Mouse (Mus musculus) monocyte, adult 5-6 weeks (primary cell): ENCODE measurements around the gene Ntng2. TPM values are rescaled to one million over a fixed set of nuclear protein-coding genes. Genes with fewer than 3 reads are reported as not detected.

Experiments used
- ATAC-seq: fragments of 153-309, 156-312 bp; replicated peaks from 2 replicates; pipeline ENCODE4 v1.8.0; 2017; ENCODE audit warnings: mild to moderate bottlenecking; ENCODE audit not compliant: low TSS enrichment, insufficient number of reproducible peaks, severe bottlenecking, poor library complexity, low FRiP score
- total RNA-seq: library from RNA; stranded (forward); fragments of 200-1000, 200-491, 200-594 nt; gene quantifications from 3 replicates; pipeline ENCODE4 v1.2.3, GENCODE M21; 2017

Gene Ntng2
- total RNA-seq, 1 experiment from 2014 or later: 7.5 TPM

DNA sequence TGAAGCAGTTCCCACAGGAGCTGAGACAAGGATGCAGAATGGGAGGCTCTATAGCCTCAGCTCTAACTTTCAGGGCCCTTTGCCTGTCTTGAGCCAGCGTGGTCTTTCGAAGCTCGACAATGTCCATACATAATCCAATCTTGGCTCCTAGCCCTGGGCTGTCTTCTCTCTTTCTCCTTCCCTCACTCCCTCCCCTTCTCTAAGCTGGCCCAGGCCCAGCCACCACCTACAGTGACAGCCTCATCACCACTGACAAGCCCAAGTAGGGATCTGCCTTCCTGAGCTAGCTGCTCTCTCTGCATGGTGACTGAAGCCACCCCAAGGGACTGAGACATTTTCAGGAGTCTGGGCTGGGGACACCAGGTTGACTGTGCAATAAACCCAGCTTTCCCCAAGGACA is 6.5 kb downstream of the Ntng2 start:
- ATAC-seq: no peak

DNA sequence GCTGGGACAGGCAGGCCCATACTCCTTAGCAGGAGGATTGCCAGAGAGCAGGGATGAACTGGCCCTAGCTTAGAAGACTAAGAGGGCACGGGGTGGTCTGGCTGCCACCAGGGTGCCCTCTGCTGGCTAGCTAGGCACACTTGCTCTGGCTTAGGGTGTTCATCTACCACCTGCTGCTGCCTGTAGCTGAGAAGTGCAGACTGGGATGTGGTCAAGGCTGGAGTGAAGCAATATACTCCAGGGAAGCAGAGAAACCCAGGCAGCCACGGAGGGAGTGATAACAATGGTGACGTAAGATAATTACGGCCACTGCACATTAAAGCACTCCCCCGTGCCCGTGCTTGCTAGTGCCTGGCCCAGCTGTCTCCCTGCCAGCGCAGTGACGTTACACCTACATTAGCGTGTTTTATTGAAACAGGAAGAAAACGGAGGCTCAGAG is 7.4 kb downstream of the Ntng2 start:
- ATAC-seq: peak; percentile 67

DNA sequence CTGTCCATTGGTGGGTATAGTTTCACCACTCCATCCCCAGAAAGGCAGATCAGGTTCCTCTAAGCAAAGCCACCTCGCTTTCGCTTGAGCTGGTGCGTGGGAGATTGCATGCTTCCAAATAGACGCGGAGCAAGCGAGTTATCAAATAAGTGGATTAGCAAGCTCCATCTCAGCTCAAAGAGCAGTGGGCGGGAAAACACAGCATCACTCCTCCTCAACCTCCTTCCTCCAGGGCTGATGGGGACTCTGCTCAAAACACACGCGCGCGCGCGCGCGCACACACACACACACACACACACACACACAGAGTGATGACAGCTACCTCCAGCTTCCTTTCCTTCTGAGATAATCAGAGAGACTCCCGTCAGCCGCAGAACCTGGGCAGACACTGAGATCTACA is 13.5 kb downstream of the Ntng2 start:
- no peak for ATAC-seq

DNA sequence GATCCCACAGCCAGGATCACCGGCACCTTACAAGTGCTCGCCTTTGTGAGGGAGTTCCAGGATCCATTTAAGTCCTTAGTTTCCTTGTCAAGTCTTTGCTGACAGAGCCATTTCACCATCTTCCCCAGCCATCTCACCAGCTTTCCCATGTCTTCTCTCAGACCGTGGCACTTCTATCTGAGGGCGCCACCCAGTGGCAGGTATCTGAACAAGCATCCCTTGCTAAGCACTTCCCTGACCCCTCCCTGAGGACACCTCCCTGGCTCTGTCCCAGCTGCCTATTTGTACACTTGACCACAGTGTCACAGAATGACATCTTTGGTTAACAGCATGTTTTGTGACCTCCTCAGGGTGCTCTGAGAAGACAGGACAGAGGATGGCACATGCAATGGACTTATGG is 15.2 kb downstream of the Ntng2 start:
- peak; percentile 81 for ATAC-seq

DNA sequence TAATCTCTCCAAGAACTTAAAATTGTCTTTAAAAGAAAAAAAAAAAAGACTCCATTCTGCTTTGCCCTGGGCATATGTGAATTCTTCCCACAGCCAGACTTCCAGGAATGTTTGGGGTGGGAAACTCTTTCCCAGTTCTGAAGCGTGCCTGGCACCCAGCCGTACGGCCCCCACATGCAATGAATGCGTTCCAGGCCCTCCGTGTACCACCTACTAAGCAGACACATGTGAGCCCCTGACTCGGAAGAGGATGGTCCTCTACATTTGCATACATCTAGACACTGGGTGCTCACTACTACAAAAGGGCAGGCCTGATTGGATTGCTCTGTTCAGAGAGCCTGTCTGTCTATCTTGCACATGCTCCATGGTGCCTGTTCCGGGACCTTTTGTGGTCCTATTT is 17.0 kb downstream of the Ntng2 start:
- ATAC-seq: no peak

DNA sequence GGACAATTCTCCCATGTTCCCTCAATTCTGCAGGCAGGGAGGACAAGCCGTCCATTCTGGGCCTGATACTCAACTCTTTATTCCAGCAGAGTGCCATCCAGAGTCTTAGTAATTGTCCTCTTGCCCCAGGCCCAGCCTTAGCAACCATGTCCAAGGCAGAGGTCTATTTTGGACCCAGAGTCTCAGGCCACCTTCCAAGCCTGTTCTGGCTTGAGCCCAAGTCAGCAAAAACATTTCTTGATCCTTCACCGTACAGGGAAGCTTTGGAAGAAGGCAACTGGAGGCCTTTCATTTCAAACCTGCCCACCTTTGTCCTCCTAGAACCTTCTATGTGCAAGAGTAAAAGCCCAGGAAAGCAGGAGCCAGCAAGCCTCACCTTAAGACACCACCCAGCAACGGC is 17.8 kb downstream of the Ntng2 start:
- ATAC-seq: no peak

DNA sequence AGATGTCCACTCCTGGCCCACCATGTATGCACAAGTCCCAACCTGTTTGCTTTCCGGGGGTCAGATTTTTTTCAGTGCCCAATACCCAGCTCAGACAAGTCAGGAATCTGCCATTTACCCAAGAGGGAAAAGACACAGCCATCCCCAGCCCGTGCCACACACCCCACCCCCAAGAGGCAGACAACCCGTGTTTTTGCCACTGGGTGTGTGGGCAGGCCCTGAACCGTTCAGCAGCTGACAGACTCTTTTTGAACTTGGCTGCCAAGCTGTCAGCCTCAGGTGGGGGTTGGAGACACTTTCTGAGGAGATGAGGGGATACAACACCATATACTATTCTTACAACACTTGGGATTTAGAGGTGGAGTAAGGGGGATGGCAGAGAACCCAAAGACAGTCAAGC is 18.8 kb downstream of the Ntng2 start:
- no peak for ATAC-seq

DNA sequence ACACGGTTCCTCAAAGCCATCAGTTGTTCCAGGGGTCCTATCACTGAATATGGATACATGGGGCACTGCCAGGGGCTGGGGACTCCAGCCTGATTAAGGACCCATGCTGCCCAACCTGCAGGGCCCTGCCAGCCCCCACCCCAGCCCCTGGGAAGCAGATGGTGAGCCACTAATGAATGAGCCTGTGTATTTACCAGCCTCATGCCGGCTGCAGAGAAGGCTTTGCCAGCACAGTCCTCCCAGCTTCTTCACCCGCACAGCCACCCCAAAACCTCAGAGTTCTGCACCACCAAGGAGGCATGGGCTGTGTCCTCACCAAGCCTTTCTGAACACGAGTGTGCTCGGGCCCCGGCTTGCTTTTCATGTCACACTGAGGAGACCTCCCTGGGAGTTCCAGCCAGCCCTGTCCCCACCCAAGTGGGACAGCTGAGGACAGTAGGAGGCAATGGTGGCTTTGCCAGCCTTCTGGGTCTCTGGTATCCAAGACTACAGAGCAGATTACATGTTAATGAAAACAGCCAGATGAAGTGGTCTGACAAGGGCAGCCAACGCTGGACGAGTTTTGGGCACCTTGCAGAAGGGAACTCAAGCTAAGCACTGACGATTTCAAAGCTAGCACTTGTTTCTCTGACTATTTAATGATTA is 22.5 kb downstream of the Ntng2 start:
- no peak for ATAC-seq

DNA sequence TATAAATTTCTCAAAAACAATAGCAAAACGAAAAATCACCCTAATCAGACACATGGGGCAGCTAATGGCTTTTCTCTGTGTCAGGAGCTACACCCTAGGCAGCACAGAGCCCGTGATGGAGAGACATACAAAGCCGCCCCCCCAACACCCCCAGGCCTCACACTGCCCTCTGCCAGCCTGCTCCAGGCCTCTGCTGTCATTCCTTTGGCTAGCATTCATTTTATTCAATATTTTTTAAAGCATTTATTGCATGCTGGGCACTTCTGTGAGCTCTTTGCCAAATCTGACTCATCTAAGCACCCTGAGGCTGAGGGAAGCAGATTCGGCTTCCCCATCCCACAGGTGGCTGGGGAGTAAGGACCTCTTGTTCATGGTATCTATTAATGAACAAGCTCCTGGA is 26.1 kb downstream of the Ntng2 start:
- ATAC-seq: no peak

DNA sequence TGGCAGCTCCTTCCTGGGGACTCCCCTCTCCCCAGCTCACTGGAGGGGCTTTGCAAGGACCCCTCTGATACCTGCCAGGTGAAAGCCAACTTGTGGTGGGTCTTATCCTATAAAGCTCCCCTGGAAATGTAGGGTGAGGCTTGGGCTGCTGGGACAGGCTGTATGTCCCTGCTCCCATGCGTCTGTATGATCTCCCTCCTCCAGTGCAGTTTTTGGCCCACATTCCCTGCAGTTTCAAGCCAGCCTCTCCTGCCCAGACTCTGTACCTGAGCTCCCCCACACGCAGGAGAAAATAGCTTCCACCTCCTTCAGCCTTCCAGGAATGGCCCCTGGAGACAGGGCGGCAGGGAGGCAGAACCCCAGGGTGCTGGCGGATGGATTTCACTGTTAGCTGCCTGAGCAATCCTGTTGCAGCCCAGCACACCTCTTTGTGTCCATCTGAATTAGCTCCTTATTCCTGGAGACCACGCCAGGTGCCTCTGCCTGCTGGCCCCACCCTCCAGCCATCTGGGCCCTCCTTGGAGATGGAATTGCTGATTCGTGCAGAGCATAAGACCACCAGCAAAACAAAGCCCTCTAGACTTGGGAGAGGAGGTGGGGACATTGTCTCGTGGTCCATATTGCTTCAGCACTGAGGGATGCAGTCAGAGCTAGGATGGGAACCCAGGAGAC is 29.1 kb downstream of the Ntng2 start:
- no peak for ATAC-seq

DNA sequence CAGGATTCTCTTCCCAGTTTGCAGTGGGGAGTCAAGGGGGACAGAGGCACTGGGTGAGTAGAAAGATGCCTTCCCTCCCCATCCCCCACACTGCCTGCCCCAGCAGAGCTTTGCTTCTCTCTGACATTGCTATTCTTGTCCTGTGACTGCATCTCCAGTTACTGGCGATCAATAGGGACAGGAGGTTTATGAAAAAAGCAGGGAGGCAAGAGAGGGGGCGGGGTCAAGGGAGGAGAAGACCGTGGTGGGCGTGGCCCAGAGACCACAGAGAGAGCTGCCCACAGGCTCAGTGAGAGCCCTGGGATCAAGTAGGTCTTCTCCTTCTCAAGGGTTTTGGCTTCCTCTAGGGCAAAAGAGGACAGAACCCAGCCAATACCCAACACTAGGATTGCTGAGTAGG is 30.5 kb downstream of the Ntng2 start:
- 0 out of 2 replicates have a peak, but pooled peaks have one; percentile 7 for ATAC-seq

DNA sequence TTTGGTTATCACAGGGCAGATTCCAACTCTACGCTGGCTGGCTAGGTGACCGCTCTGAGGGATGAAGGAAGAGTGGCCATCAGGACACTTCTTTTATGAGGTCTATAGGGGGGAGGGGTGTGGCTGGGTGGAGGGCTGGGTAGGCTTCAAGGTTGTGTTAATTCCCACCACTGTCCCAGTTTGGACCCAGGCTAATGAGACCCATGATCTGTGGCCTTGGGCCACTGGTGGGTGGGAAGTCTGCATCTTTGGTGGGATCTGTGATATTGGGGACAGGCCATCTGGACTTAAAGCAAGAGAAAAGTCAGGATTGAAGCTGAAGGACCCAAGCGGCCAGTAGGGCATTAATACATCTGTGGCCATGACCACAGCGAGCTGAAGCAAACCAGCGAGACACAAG is 34.0 kb downstream of the Ntng2 start:
- no peak for ATAC-seq

DNA sequence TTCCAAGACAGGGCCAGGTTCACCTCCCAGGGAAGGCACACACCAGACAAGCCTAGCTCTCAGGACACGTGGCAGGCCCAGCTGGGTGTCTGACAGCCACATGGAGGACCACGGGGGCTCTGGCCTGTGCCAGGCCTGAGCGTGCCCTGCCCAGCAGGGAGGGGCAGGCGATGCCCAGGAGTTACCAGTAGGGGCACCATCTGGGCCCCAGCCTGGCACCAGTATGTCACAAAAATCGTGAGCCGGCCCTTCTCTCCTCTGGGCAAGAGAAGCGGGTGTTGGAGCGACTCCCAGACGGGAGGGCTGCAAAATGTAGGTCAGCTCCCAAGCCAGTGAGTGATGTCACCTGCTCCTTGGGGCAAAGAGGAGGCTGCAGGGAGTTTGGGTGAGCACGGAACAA is 34.9 kb downstream of the Ntng2 start:
- ATAC-seq: no peak

DNA sequence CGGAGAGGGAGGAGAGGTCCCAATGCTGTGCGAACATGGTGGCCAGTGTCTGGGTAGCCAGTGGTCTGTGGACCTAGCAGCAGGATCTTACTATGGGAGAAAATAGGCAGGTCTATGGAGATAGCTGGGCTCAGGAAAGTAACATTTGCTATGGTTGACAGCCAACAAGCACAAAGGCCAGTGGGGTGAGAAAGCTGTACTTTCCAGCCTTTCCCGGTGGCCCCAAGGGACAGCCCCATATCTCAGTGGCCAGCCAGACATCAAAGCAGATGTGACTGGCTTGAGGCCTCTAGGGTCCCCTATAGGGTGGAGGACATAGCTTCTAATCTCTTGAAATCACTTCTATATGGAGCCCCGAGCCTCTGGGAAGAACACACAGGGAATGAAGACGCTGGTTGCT is 35.8 kb downstream of the Ntng2 start:
- no peak for ATAC-seq

DNA sequence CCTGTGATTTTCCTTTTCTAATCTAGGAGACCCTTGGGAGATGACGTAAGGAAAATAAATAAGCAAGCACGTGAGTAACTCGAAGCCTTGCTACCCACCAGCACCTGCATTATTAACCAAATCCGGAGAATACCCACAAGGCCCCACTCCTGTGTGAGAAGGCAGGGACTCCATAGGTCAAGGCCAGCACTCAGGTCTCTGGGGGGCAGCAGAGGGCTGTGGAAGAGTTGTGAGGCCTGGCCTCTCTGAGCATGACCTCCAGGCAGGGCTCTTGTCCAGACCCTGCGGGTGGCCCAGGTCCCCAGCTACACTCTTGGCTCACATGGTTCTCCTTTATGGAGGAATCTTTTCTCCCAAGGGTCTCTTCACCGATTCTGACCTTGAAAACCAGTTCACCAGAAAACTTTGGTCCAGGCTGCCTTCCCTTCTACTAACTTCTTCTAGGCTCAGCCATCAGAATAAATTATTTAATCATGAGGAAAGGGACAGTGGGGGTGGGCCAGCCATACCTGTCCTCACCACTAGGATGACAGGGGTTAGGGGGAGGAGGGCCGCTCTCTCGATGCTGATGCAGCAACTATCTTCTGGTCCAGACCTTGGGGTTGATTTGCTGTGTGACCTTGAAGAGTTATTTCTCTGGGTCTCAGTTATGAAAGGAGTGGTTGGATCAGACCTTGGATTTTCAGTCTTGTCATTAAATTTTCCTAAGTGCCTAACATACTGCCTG is 36.4 kb downstream of the Ntng2 start:
- no peak for ATAC-seq

DNA sequence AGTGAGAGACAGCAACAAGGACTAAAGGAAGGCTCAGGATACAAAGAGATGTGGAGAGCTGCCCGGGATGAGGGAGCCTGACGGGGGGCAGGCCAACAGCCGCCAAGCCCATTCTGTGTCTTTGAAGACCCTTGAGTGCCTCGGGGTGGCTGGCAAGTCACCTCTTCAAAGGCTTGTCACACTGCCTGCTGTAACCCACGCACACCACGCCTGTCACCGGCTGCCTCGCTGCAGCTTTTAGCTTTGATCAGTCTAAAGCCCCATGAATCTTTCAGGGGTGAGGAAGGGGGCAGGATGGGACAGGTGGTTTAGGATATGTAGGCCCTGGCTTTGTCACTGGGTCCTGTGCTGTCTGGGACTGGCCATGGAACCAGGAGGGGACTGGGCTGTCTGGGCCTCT is 46.6 kb downstream of the Ntng2 start:
- ATAC-seq: no peak

DNA sequence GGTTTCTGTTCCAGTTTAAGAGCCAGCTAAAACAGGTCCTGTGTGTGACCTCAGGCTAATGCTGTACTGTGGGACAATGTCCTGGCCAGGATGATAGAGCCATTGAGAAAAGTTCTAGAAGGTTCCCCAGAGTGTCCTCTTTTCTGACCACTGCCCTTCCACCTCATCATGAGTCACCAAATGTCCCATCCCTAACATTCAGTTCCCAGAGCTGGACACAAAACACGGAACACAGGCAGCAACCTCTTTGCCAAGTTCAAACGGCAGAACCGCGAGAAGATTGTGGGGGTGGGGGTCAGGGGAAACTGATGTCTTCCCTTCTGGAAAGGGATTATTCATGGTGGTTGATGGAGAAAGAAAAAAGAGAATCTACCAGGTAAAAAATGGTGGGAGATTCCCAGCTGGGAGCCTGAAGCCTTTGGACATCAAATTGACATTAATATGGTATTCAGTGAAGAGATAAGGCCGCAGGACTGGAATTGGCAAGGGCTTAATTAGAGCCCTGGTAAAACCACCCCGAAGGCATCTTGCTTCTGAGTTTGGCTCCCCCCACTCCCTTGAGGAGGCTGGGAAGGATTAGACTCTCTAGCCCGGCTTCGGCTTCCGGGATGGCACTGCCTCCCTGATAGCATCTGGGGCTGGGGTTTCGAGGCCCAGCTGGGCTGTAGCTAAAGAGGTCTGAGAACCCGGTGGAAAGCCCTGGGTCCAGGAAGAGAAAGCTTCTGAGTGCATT is 51.4 kb downstream of the Ntng2 start:
- no peak for ATAC-seq

DNA sequence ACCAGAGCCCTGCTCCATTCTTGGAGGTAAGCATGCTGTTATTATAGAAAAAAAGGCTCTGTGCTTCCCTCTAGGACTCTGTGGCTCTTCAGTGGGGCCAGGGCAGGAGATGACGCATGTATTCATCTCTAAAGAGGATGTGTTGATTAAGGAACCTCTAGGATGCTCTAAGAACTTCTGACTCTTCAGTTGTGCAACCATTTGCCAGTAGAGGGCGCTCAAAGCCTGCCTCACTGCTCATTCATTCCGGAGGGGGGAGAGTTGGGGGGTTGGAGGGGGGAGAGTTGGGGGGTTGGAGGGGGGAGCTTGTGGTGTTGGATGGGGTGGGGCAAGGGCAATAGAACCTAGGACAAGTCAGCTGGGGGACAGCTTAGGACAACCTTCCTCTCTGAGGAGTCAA is 52.9 kb downstream of the Ntng2 start:
- peak; percentile 84 for ATAC-seq

DNA sequence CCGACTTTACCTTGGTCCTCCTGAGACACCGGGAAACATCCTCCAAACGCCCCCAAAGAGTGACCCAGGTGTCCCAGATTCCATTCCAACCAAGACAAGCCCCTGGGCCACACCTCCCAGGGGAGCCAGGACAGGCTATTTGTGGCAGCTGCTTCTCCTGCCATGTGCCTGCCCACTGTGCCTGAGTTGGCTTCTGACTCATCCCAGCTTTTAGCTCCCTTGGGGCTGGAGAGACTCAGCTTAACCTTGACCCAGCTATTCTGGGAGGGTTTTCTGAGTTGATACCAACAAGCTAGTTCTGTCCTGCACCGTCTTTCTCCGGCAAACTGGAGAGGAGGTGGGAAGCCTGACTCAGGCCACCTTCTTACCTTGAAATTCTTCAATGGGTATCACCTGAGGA is 54.4 kb downstream of the Ntng2 start:
- no peak for ATAC-seq
